Mouse (Mus musculus) heart, adult 18-20 months (tissue): ENCODE results near the gene Pip4k2c. TPM values are rescaled to one million over a fixed set of nuclear protein-coding genes. Genes with fewer than 3 reads are reported as not detected.
"Not testable (repeated sequence)": the region's sequence is repeated elsewhere in the genome, so short reads cannot be mapped to it uniquely, and the experiment has no call there.

Experiments
- DNase-seq, 2 experiments: peaks; one replicate each; pipeline ENCODE4 v3.0.0; 2021 to 2022; ENCODE audit warnings: mixed read lengths in 1 of 2
- total RNA-seq, 2 experiments: library from RNA; stranded (reverse); gene quantifications; 2 replicates each; pipeline ENCODE4 v1.2.3; 2021

Pip4k2c gene
- total RNA-seq, 2 experiments from 2014 or later: 30.3 to 30.8 TPM

- no peak for DNase-seq
These were observed 1.3 kb downstream of the Pip4k2c start for GRCm38 (mm10) chr10:127209928-127210570.

- no peak for DNase-seq
These were observed 2.5 kb downstream of the Pip4k2c start for GRCm38 (mm10) chr10:127208921-127209320.

GRCm38 (mm10) chr10:127205373-127205772 lies 6.0 kb downstream of the Pip4k2c start:
- DNase-seq: no peak

- no peak for DNase-seq
These were observed 6.8 kb downstream of the Pip4k2c start for GRCm38 (mm10) chr10:127204589-127204988.

- DNase-seq: no peak
These were observed 8.3 kb downstream of the Pip4k2c start for GRCm38 (mm10) chr10:127203106-127203505.

DNA sequence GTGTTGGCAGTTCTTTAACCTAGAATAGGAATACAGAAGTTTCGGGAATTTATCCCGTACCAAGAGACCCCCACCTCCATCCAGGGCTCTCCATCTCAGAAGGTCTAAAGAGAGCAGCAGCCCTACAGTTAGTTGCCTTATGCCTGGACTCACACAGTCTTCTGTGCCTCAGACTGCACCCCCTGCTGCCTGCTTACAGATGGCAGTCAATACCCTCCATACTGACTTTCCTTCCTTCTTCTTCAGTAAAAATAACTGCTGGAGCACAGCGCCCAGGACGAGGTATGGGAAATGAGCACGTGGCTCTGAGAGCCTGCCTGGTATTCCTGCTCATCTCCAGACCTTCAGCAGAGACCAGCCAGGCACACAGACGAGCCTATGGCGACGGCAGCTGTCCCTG lies 11.1 kb downstream of the Pip4k2c start:
- no peak for DNase-seq

DNA sequence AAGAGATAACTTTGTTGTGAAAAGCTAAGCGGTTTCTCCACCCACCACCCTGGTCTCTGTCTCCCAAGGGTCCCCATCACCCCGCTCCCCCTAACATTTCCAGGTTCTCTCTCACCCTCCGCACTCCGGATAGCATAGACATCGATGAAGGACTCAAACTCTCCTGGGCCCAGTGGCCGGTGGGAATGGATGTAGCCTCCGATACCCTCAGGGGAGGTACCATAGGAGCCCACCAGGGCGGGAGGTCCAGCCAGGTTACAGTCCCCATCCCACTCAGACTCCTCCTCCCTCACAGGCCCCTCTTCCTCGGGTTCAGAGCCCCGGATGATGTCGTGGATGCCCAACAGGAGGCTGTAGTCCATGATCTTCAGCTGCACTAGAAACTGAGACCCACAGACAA lies 11.9 kb downstream of the Pip4k2c start:
- DNase-seq: no peak

DNA sequence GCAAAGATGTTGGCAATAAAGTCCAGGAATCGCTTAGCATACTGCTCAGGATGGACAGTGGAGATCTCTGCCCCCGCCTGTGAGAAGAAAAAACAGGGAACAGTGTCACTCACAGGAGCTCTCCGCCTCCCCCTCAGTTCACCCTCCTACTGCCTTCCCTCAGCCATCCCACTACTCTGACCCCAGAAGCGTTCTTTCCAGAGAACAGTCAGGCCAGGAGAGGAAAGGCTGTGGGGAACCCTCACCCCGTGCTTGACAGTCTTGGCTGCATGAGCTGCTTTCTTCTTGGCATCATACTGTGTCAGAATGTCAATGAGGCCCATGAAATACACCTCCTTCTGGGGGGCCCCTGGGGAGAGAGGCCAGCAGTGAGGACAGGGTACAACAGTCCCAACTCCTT lies 12.3 kb downstream of the Pip4k2c start:
- no peak for DNase-seq

- no peak for DNase-seq
These were observed 12.9 kb downstream of the Pip4k2c start for GRCm38 (mm10) chr10:127198492-127198891.

DNA sequence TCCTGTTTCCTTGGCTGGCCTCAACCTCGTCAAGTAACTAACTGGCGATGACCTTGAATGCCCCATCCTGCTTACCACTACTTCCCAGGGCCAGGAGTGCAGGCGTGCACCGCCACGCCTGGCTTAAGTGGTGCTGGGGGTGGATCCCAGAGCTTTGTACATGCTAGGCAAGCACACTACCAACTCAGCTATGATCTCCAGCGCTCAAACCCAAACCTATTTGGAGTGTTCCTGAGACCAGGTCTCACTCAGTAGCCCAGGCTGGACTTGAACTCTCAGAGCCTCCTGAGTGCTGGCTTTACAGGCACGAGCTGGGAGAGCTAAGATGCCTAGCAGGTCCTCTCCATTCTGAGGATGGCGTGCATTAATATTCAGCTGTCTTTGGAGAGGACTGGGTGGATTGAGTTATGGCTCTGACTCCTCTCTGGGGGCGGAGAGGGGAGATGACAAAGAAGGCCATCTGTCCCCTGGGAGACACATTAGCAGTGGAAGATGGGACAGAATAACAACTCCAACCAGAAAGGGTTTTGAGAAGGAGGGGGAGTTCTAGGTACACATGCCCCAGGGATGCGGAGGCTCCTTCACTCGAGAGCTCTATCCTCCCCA lies 13.8 kb downstream of the Pip4k2c start:
- DNase-seq: no peak

- no peak for DNase-seq
These were observed 14.3 kb downstream of the Pip4k2c start for GRCm38 (mm10) chr10:127197104-127197503.

- DNase-seq: peak; percentile 76 to 89
These were observed 15.0 kb downstream of the Pip4k2c start for GRCm38 (mm10) chr10:127196392-127196791.

GRCm38 (mm10) chr10:127195328-127196129 lies 15.9 kb downstream of the Pip4k2c start, which contains the start of gene Dtx3:
Gene Dtx3, minus strand, starts transcription at chr10:127195728.
- DNase-seq: peak; percentile 51 to 60

DNA sequence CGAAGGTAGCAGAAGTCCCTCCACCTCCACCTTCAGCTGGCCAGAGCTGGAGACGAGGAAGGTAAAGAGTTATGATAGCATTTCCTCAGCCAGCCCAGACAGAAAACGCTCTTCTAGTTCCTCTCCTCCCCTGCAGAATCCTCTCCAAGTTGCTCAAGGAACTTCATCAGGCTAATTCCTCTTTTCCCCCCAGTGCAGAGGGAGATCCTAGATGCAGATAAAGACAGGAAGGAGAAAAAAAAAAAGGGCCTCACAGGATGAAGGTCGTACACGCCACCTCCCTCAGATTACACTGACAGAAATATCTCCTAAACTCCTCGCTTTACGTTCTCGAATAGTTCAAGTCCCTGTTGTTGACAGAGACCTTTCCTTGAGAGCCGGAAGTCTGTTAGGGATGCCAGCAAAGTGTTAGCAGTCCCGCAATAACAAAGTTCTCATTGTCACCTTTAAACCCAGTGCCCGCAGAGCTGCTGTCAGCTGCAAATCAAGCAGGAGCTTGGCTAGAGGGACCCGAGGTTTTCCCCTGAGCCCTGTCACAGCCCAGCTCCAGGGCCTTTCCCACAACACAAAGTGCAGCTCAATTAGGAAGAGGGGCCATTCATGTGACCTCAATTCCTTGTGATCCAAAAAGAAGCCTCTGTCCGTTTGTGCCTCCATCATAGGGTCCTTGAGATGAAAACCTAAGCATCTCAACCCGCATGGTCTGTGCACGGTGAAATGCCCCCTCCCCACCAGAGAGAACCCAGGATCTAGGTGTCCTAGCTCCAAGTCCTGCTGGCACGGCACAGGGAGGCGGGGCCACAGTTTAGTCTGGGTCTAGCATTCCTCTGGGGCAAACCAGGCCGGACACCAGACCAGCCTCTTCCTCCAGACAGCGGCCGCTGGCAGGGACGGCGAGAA lies 16.7 kb downstream of the Pip4k2c start:
- DNase-seq: peak; percentile 78 to 84

- DNase-seq: no peak
These were observed 18.4 kb downstream of the Pip4k2c start for GRCm38 (mm10) chr10:127193011-127193410.

DNA sequence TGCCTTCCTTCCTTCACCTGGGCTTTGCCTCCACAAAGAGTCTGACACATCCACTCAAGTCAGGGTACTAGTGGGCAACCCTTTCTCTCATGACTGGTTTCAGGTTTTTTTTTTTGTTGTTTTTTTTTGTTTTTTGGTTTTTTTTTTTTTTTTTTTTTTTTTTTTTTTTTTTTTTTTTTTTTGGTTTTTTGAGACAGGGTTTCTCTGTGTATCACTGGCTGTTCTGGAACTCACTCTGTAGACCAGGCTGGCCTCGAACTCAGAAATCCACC lies 19.4 kb downstream of the Pip4k2c start:
- DNase-seq: not testable (repeated sequence)

DNA sequence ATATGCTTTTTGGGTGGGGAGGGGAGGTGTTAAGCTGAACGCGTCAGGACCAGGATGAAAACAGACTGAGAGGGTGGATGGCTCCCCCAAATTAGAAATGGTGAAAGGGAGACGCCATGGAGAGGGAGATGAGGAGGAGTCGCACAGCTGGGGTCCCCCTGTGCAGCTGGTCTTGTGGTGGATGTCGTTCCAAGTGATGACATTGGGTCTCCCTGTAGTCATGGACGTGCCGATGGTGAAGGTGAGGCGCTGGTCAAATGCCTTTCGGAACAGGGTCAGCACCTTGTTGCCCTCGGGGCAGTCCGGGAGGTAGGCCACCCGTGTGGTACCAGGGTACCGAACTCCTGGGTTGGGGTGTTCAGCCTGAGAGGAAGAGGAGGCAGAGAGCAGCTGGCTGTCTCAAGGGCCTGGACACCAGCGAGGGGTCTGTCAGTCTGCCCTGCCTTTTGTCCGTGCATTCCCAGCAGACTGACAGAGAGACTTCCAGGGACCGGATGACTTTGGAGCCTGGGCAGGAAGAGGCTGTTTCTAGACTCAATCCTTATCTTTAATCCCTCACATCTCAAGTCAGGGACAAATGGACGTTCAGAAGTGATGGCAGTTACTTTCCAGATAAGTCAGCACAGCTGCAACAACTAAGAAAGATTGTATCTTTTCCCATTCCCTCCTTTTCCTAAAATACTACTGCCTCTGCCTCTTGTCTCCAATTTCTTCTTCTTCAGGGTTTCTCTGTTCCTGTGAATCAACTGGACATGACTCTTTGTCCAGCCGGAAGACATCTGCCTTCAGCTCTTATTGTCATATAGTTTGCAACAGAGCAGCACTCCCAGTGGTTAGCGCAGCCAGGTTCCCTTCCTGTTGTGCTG lies 20.0 kb downstream of the Pip4k2c start:
- DNase-seq: no peak

- no peak for DNase-seq
These were observed 20.8 kb downstream of the Pip4k2c start for GRCm38 (mm10) chr10:127190398-127191190.

DNA sequence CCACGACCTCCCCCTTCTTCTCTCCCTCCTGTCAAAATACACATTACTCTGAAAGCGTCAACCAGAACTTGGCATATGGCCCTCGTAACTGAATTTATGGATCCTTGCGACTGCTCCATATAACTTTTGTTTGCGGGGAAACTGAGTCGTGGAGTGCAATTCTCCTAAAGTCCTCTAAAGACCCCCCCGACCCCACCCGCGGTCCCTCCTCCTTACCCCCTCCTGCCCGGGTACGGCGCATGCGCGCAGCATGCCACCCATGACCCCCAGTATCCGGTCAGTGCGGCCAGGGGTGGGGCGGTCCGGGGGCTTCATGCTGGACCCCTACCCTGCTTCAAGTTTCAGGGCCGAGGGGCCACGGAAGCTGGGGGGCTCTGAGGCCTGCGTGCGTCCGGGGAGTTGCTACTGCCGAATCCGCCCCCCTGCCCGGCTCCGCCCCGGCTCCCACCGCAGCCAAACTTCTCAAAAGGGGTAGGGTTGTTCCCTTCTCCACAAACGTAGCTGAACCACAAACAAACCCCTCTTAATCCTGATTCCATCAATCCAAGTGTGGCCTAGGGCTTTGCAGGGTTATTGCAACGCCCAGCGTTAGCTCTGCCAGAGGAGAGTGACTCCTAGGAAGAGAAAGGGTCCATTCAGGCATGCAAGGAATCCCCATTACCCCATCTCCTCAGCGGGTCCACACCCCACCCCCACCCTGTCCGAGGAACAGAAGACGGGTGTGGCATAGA lies 21.6 kb downstream of the Pip4k2c start, which contains the start of gene Arhgef25:
TSS of gene Arhgef25 (minus strand) at position 433 of the 731 bp plus-strand sequence.
- DNase-seq: peak; percentile 76 to 81
